Mouse (Mus musculus): ENCODE data around the gene Cpsf4. TPM values are rescaled to one million over a fixed set of nuclear protein-coding genes. Genes with fewer than 3 reads are reported as not detected.
"Not testable (repeated sequence)": the region's sequence is repeated elsewhere in the genome, so short reads cannot be mapped to it uniquely, and the experiment has no call there.

The Cpsf4 gene
- polyA plus RNA-seq, 1 experiment from 2014 or later = 70.5 TPM

GRCm38 (mm10) chr5:145190875-145191798 lies 24.1 kb downstream of the Cpsf4 start:
- Histone ChIP-seq H3K9me3 (no peaks in the 10 kb centered on the region), H3K27ac (peak overlapping the region; percentile 98), H3K27me3 (ENCODE audit: insufficient read depth, poor library complexity, severe bottlenecking) (no peaks in the 10 kb centered on the region), H3K4me1 (replicated peaks) (peaks cover 22% of the 10 kb centered on the region), H3K36me3 (peaks cover 62% of the 10 kb centered on the region), H3K4me3 (peak overlapping the region; percentile 95)
- peak; percentile 93 for DNase-seq (ENCODE audit: low spot score)
- WGBS = 1% methylated on average over 41 of the region's 41 CpGs

GRCm38 (mm10) chr5:145191962-145192361 lies 24.9 kb downstream of the Cpsf4 start, which contains the start of gene Atp5j2:
Gene Atp5j2, minus strand, starts transcription at chr5:145192062.
- Histone ChIP-seq H3K27me3 (ENCODE audit: insufficient read depth, poor library complexity, severe bottlenecking) (no peaks in the 10 kb centered on the region), H3K9me3 (no peaks in the 10 kb centered on the region), H3K4me1 (replicated peaks) (peaks cover 22% of the 10 kb centered on the region), H3K4me3 (peak within 1 kb of the TSS; percentile 95), H3K27ac (peak within 1 kb of the TSS; percentile 98), H3K36me3 (peaks cover 57% of the 10 kb centered on the region)
- DNase-seq (ENCODE audit: low spot score) = no peak
- 88% methylated on average over 2 of the region's 2 CpGs for WGBS

GRCm38 (mm10) chr5:145200387-145200786 lies 33.4 kb downstream of the Cpsf4 start:
- no peak for DNase-seq (ENCODE audit: low spot score)
- H3K36me3 ChIP-seq = peaks cover 10% of the 10 kb centered on the region
- no peak overlapping the region for H3K27ac ChIP-seq
- peaks cover 25% of the 10 kb centered on the region for H3K4me1 ChIP-seq (replicated peaks)
- H3K27me3 ChIP-seq (ENCODE audit: insufficient read depth, poor library complexity, severe bottlenecking) = no peaks in the 10 kb centered on the region
- H3K4me3 ChIP-seq = peak overlapping the region; percentile 87; the same call in 1 of the 2 replicates
- 79% methylated on average over 7 of the region's 7 CpGs for WGBS
- H3K9me3 ChIP-seq = no peaks in the 10 kb centered on the region

GRCm38 (mm10) chr5:145201321-145201991 lies 34.4 kb downstream of the Cpsf4 start, which contains the start of gene Zkscan14:
Gene Zkscan14, minus strand, starts transcription at chr5:145201868.
- H3K27me3 ChIP-seq (ENCODE audit: insufficient read depth, poor library complexity, severe bottlenecking) = no peaks in the 10 kb centered on the region
- peak; percentile 79 for DNase-seq (ENCODE audit: low spot score)
- 2% methylated on average over 37 of the region's 37 CpGs for WGBS

DNA sequence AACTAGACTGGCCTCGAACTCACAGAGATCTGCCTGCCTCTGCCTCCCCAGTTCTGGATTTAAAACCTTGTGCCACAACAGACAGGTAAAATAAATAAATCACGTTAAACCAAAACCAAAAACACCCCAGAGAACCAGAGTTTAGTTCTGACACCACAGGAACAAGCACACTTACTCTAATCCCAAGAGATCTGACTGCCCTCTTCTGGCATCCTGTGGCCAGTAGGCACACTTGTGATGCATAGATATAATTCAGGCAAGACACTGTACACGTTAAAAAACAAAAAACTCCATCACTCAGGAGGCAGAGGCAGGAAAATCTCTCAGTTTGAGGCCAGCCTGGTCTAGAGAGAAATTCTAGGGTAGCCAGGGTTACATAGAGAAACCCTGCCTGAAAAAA lies 35.4 kb downstream of the Cpsf4 start:
- Histone ChIP-seq H3K36me3 (peaks cover 11% of the 10 kb centered on the region), H3K27me3 (ENCODE audit: insufficient read depth, poor library complexity, severe bottlenecking) (no peaks in the 10 kb centered on the region), H3K27ac (no peak overlapping the region), H3K4me1 (replicated peaks) (peaks cover 30% of the 10 kb centered on the region), H3K9me3 (no peaks in the 10 kb centered on the region), H3K4me3 (no peak overlapping the region)
- DNase-seq (ENCODE audit: low spot score) = no peak
- whole genome bisulfite sequencing = 53% methylated on average over 3 of the region's 3 CpGs

More at GRCm38 (mm10) chr5:145201321-145201991, 34.4 kb downstream of the Cpsf4 start, which contains the start of gene Zkscan14:
- H3K4me1 ChIP-seq (replicated peaks) = peaks cover 30% of the 10 kb centered on the region
- peaks cover under 1% of the 10 kb centered on the region; the same call in 1 of the 2 replicates for H3K36me3 ChIP-seq
- H3K4me3 ChIP-seq = peak within 1 kb of the TSS; percentile 87
- peak within 1 kb of the TSS; percentile 82 for H3K27ac ChIP-seq
- H3K9me3 ChIP-seq = no peaks in the 10 kb centered on the region

GRCm38 (mm10) chr5:145203936-145204691 lies 37.1 kb downstream of the Cpsf4 start, which contains the start of gene Zkscan5:
Gene Zkscan5, plus strand, starts transcription at chr5:145204562.
- peak; percentile 98 for DNase-seq (ENCODE audit: low spot score)
- WGBS = under 1% methylated on average over 22 of the region's 22 CpGs
- Histone ChIP-seq H3K4me3 (peak within 1 kb of the TSS; percentile 71), H3K4me1 (replicated peaks) (peaks cover 30% of the 10 kb centered on the region), H3K9me3 (no peaks in the 10 kb centered on the region), H3K27ac (peak within 1 kb of the TSS; percentile 87), H3K36me3 (peaks cover 26% of the 10 kb centered on the region), H3K27me3 (ENCODE audit: insufficient read depth, poor library complexity, severe bottlenecking) (no peaks in the 10 kb centered on the region)

DNA sequence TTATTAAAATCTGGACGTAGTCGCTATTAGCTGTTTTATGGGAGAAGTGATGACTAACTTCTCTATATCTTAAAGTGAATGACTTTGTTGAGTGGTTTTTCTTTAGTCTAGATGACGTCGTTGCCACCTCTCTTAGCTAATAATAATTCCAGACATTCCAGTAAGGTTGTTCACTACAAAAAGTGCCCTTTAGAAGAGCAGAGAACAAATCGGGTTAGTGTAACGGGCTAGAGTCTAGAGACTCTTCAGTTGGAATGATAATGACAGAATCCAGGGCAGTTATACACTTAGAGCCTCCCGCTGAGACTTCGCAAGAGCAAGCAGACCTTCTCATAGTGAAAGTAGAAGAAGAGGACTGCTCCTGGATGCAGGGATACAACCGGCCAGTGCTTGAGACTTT lies 38.0 kb downstream of the Cpsf4 start:
- Histone ChIP-seq H3K27me3 (ENCODE audit: insufficient read depth, poor library complexity, severe bottlenecking) (no peaks in the 10 kb centered on the region), H3K36me3 (peaks cover 34% of the 10 kb centered on the region), H3K4me3 (peak overlapping the region; percentile 71), H3K27ac (no peak overlapping the region; the same call in 1 of the 2 replicates), H3K9me3 (no peaks in the 10 kb centered on the region), H3K4me1 (replicated peaks) (peaks cover 30% of the 10 kb centered on the region)
- no peak for DNase-seq (ENCODE audit: low spot score)
- 23% methylated on average over 9 of the region's 9 CpGs for WGBS

GRCm38 (mm10) chr5:145207385-145207784 lies 40.4 kb downstream of the Cpsf4 start:
- Histone ChIP-seq H3K36me3 (peaks cover 56% of the 10 kb centered on the region), H3K27me3 (ENCODE audit: insufficient read depth, poor library complexity, severe bottlenecking) (no peaks in the 10 kb centered on the region), H3K4me3 (no peak overlapping the region), H3K27ac (no peak overlapping the region), H3K9me3 (no peaks in the 10 kb centered on the region), H3K4me1 (replicated peaks) (peaks cover 16% of the 10 kb centered on the region)
- WGBS = 95% methylated on average over 6 of the region's 6 CpGs
- DNase-seq (ENCODE audit: low spot score) = no peak

DNA sequence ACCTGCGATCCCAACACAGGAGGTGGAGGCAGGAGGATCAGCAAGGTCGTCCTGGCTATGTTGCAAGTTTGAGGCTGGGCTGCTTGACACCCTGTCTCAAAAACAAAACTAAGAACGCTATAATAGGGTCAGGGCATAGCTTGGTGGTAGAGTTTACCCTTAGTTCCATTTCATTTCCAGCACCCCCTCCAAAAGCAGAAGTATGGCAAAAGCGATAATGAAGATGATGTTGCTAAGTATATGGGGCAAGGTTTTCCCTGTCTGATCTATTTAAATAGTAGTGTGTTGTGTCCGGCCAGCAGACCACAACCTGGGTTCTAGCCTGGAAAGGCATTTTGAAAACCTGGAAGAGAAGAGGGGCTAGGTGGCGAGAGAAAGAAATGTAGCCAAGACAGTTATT lies 40.9 kb downstream of the Cpsf4 start:
- no peak for DNase-seq (ENCODE audit: low spot score)
- 85% methylated on average over 6 of the region's 6 CpGs for WGBS
- H3K36me3 ChIP-seq = peaks cover 62% of the 10 kb centered on the region
- no peaks in the 10 kb centered on the region for H3K27me3 ChIP-seq (ENCODE audit: insufficient read depth, poor library complexity, severe bottlenecking)
- H3K27ac ChIP-seq = no peak overlapping the region
- no peaks in the 10 kb centered on the region for H3K9me3 ChIP-seq
- peaks cover 14% of the 10 kb centered on the region for H3K4me1 ChIP-seq (replicated peaks)
- no peak overlapping the region for H3K4me3 ChIP-seq

DNA sequence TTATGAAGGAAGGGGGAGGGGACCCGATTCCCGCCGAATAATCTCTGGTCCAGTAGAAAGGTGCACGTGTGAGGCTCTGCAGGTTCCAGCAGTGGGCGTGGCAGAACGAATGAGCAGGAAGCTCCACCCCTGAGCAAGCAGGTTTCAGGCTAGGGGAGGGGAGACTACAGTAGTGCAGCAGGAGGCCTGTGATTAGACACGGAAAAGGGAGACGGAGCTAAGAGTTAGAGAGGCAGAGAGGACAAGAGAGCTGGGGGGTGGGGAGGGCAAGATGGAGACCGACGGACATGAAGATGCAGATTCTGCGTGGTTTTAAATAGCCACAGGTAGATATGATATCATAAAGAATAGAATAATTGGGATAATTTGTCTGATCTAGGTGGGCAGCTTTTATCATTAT lies 41.4 kb downstream of the Cpsf4 start:
- 46% methylated on average over 11 of the region's 11 CpGs for WGBS
- H3K27ac ChIP-seq; H3K27me3 ChIP-seq (ENCODE audit: insufficient read depth, poor library complexity, severe bottlenecking); DNase-seq (ENCODE audit: low spot score); H3K4me1 ChIP-seq (replicated peaks); H3K4me3 ChIP-seq; H3K9me3 ChIP-seq: not testable (repeated sequence)
- peaks cover 66% of the 10 kb centered on the region for H3K36me3 ChIP-seq

DNA sequence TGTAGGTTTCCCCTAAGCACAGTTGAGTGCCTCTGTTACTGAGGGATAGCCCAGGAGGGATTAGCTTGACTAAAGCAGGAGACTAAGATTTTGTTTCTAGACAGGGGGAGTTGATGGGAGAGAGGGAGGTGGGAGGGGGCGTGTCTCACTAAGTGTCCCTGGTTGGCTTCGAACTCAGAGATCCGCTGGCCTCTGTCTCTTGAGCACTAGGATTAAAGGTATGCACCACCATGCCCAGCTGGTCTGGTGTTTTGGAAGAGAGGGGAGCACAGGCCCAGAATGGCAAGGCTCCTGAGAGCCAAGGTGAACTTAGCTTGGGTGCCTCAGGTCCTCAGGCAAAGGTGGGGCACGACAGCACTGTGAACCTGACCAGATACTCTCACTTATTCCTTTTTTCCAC lies 44.3 kb downstream of the Cpsf4 start:
- 94% methylated on average over 4 of the region's 4 CpGs for WGBS
- H3K4me1 ChIP-seq (replicated peaks) = no peaks in the 10 kb centered on the region
- no peaks in the 10 kb centered on the region for H3K9me3 ChIP-seq

DNA sequence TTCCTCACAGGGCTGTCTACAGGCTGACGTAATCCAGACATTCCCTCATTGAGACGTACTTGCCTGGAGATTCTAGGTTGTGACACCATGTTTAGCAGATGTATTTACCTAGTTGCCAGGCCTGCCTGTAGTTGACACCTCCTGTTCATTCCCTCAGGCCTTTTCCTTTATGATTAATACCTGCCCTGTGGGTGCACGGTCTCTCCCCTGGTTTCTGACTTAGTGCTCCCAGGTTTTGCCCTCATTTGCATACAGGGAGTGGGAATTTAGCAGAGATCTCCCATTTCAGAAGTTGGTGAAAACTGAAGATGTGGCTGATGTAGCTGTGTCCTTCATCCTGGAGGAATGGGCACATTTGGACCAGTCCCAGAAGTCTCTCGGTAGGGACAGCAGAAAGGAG lies 45.2 kb downstream of the Cpsf4 start:
- no peaks in the 10 kb centered on the region for H3K27me3 ChIP-seq (ENCODE audit: insufficient read depth, poor library complexity, severe bottlenecking)
- DNase-seq (ENCODE audit: low spot score) = no peak
- 94% methylated on average over 4 of the region's 4 CpGs for WGBS
- H3K4me3 ChIP-seq = no peak overlapping the region
- H3K4me1 ChIP-seq (replicated peaks) = no peaks in the 10 kb centered on the region
- no peaks in the 10 kb centered on the region for H3K9me3 ChIP-seq
- no peak overlapping the region for H3K27ac ChIP-seq
- H3K36me3 ChIP-seq = peaks cover 87% of the 10 kb centered on the region

More for the DNA sequence above, 44.3 kb downstream of the Cpsf4 start:
- H3K27ac ChIP-seq = no peak overlapping the region
- peaks cover 93% of the 10 kb centered on the region for H3K36me3 ChIP-seq
- H3K27me3 ChIP-seq (ENCODE audit: insufficient read depth, poor library complexity, severe bottlenecking) = no peaks in the 10 kb centered on the region
- no peak for DNase-seq (ENCODE audit: low spot score)
- H3K4me3 ChIP-seq = no peak overlapping the region

Data from hindbrain, embryonic 10.5 days (tissue).